Mouse (Mus musculus) stomach, postnatal 0 days (tissue): ENCODE results near the gene Sdk2. TPM values are rescaled to one million over a fixed set of nuclear protein-coding genes. Genes with fewer than 3 reads are reported as not detected.

Experiments
- ATAC-seq: fragments of 200-750 bp; cut with Nextera tagmentation; 2 replicates; pipeline ENCODE4 v1.8.0; 2017; ENCODE audit not compliant: low FRiP score, low TSS enrichment
- DNase-seq: peaks from one replicate; pipeline ENCODE4 v3.0.0-alpha.2; 2016; ENCODE audit warnings: low spot score
- H3K27ac ChIP-seq: fragments of 300-500 bp; sonication (generic); replicated peaks from 2 replicates; pipeline ENCODE4 v1.5.1; 2014; ENCODE audit warnings: mild to moderate bottlenecking, control low read depth
- H3K27me3 ChIP-seq: fragments of 300-500 bp; sonication (generic); 2 replicates; pipeline ENCODE4 v1.6.1; 2014; ENCODE audit warnings: low read length; ENCODE audit not compliant: control insufficient read depth, insufficient read depth
- H3K36me3 ChIP-seq: fragments of 300-500 bp; sonication (generic); 2 replicates; pipeline ENCODE4 v1.6.1; 2014; ENCODE audit warnings: low read length, mixed read lengths; ENCODE audit not compliant: control insufficient read depth, insufficient read depth
- H3K4me1 ChIP-seq: fragments of 300-500 bp; sonication (generic); replicated peaks from 2 replicates; pipeline ENCODE4 v1.6.1; 2014; ENCODE audit warnings: antibody characterized with exemption; ENCODE audit not compliant: control insufficient read depth, insufficient read depth
- H3K4me2 ChIP-seq: fragments of 300-500 bp; sonication (generic); replicated peaks from 2 replicates; pipeline ENCODE4 v1.6.1; 2014; ENCODE audit warnings: low read depth, mild to moderate bottlenecking, control low read depth, moderate library complexity
- H3K4me3 ChIP-seq: fragments of 300-500 bp; sonication (generic); 2 replicates; pipeline ENCODE4 v1.5.1; 2014; ENCODE audit warnings: low read depth, low read length, control low read depth
- H3K9ac ChIP-seq: fragments of 300-500 bp; sonication (generic); 2 replicates; pipeline ENCODE4 v1.6.1; 2014; ENCODE audit warnings: mild to moderate bottlenecking, low read length, control low read depth, mixed read lengths
- H3K9me3 ChIP-seq: fragments of 300-500 bp; sonication (generic); 2 replicates; pipeline ENCODE4 v1.6.1; 2016; ENCODE audit warnings: low read length; ENCODE audit not compliant: control insufficient read depth
- CTCF ChIP-seq: IDR thresholded peaks from 2 replicates; pipeline ENCODE4 v1.5.1; 2016; ENCODE audit warnings: antibody characterized with exemption, low read depth, mild to moderate bottlenecking, moderate library complexity
- EP300 ChIP-seq: optimal IDR thresholded peaks from 2 replicates; pipeline ENCODE3; 2016; ENCODE audit warnings: antibody characterized with exemption
- WGBS: fragments of 180-500 bp; shearing (Covaris S2); extraction: QIAGEN DNeasy Blood & Tissue Kit; methylation state at CpG from one replicate; pipeline ENCODE4 v1.1.7; 2014; 5-methylcytosine and 5-hydroxymethylcytosine counted together
- polyA plus RNA-seq: library from polyadenylated mRNA; unstranded; fragments of >200 nt; fragmentation: Nextera tagmentation; extraction: Ambion mirVana; gene quantifications from 2 replicates; pipeline ENCODE4 v1.2.1, GENCODE M21; 2015

Sdk2 gene
- polyA plus RNA-seq, 1 experiment from 2014 or later: 0.45 TPM

DNA sequence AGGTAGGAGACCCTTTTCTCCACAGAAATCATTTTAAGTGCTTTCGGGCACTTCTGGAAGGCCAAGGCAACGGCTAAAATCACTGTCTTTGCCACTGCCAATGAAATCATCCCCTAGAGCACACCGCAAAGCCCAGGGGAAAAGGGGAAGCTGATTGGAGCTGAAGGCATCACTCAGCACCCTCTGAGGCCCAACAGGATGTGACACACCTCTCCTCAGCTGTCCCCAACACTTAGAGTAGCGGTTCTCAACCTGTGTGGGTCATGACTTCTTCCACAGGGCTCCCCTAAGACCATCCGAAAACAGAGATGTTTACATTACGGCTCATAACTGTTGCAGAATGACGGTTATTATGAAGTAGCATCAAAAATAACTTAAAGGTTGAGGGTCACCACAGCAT lies 305.2 kb downstream of the Sdk2 start:
- no peak overlapping the region for H3K4me3 ChIP-seq
- DNase-seq (no peak), ATAC-seq (no peak)
- H3K27ac ChIP-seq: no peak overlapping the region
- H3K9me3 ChIP-seq: no peaks in the 10 kb centered on the region
- peaks cover 5% of the 10 kb centered on the region for H3K4me1 ChIP-seq
- H3K9ac ChIP-seq: no peak overlapping the region
- no peaks in the 10 kb centered on the region for H3K36me3 ChIP-seq
- 86% methylated on average over 7 of the region's 7 CpGs for WGBS
- no peaks in the 10 kb centered on the region for H3K27me3 ChIP-seq
- no peak overlapping the region for H3K4me2 ChIP-seq
- TF ChIP-seq CTCF (no peak), EP300 (no peak)

DNA sequence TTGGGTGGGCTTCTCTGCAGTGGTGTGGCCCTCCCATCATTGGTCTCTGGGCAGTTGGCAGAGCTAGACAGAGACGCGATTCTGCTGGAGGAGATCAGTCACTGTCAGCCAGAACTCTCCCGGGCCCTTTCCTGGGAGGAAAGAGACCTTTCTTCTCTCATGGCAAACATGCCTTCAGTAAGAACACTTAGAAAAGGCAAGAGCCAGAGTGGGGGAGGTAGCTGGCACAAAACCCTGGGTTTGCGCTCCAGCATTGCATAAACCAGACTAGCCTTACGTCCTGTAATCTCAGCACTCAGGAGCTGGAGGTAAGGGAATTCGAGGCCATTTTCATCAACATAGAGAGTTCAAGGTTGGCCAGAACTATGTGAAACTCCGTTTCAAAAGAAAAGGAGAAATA lies 306.4 kb downstream of the Sdk2 start:
- H3K4me3 ChIP-seq: no peak overlapping the region
- H3K9me3 ChIP-seq: no peaks in the 10 kb centered on the region
- no peaks in the 10 kb centered on the region for H3K36me3 ChIP-seq
- no peak for DNase-seq
- no peaks in the 10 kb centered on the region for H3K27me3 ChIP-seq
- no peak overlapping the region for H3K9ac ChIP-seq
- TF ChIP-seq EP300: no peak
- no peak for TF ChIP-seq CTCF
- 52% methylated on average over 7 of the region's 7 CpGs for WGBS
- H3K4me2 ChIP-seq: no peak overlapping the region
- no peak for ATAC-seq
- H3K4me1 ChIP-seq: no peaks in the 10 kb centered on the region
- no peak overlapping the region for H3K27ac ChIP-seq

DNA sequence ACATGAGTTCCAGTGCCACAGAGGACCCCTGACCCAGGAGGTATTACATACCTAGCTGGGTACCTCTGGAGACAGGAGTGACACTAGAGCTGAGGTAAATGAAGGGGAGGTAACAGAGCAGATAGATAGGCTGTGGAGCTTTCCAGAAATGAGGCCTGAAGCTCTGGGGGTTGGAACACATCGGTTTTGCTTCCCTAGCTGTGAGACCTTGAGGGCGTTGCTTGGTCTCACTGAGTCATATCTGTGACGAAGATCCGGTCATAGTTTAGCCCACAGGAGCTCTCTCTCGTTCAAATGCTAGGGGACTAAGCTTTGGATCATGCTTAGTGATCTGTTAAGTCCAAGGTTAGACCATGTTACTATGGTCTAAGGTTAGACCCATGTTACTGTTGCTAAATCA lies 308.0 kb downstream of the Sdk2 start:
- WGBS: 96% methylated on average over 5 of the region's 5 CpGs
- no peak overlapping the region for H3K4me3 ChIP-seq
- no peak overlapping the region for H3K27ac ChIP-seq
- H3K36me3 ChIP-seq: no peaks in the 10 kb centered on the region
- no peak for DNase-seq
- TF ChIP-seq CTCF (no peak), EP300 (no peak)
- no peak overlapping the region for H3K4me2 ChIP-seq
- H3K9me3 ChIP-seq: no peaks in the 10 kb centered on the region
- no peaks in the 10 kb centered on the region for H3K4me1 ChIP-seq
- ATAC-seq: no peak
- H3K9ac ChIP-seq: no peak overlapping the region
- no peaks in the 10 kb centered on the region for H3K27me3 ChIP-seq

- DNase-seq: no peak
- no peak for ATAC-seq
- Histone ChIP-seq H3K9me3 (no peaks in the 10 kb centered on the region), H3K9ac (no peak overlapping the region), H3K4me1 (peaks cover 3% of the 10 kb centered on the region; the same call in 1 of the 2 replicates), H3K4me3 (no peak overlapping the region), H3K36me3 (no peaks in the 10 kb centered on the region), H3K4me2 (no peak overlapping the region), H3K27me3 (no peaks in the 10 kb centered on the region), H3K27ac (no peak overlapping the region)
- TF ChIP-seq CTCF: no peak
- no peak for TF ChIP-seq EP300
- WGBS: 77% methylated on average over 12 of the region's 12 CpGs
Observed at GRCm38 (mm10) chr11:113756578-113756977, 310.3 kb downstream of the Sdk2 start.

DNA sequence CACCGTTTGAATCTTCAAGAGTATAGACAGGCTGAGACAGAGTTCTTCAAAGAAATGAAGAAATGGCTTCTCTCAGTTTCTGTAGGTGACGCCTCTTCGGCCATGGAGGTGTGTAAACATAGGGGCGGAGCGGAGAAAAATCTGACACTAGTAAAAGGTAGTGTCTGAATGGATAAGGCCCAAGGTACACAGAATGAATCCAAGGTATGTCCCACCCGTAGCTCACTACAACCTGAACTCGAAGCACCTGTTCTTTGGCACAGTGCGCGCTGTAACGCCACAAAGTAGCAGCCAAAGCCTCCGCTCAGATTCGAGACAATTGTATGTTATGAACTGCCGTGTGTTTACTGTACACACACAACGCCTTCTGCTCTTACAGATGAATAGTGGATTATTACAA lies 311.0 kb downstream of the Sdk2 start:
- peak overlapping the region; percentile 73 for H3K27ac ChIP-seq
- DNase-seq: peak; percentile 25
- 57% methylated on average over 14 of the region's 14 CpGs for WGBS
- H3K4me1 ChIP-seq: peaks cover 3% of the 10 kb centered on the region; the same call in 1 of the 2 replicates
- no peak for ATAC-seq
- H3K9ac ChIP-seq: no peak overlapping the region
- no peaks in the 10 kb centered on the region for H3K27me3 ChIP-seq
- no peaks in the 10 kb centered on the region for H3K36me3 ChIP-seq
- H3K4me3 ChIP-seq: no peak overlapping the region
- H3K9me3 ChIP-seq: no peaks in the 10 kb centered on the region
- TF ChIP-seq EP300: no peak
- TF ChIP-seq CTCF: no peak
- no peak overlapping the region for H3K4me2 ChIP-seq

- no peak overlapping the region for H3K4me2 ChIP-seq
- peaks cover 3% of the 10 kb centered on the region; the same call in 1 of the 2 replicates for H3K4me1 ChIP-seq
- peak overlapping the region; percentile 73 for H3K27ac ChIP-seq
- H3K9ac ChIP-seq: no peak overlapping the region
- TF ChIP-seq CTCF (no peak), EP300 (peak; percentile 61)
- ATAC-seq (no peak), DNase-seq (no peak)
- no peak overlapping the region for H3K4me3 ChIP-seq
- 50% methylated on average over 9 of the region's 9 CpGs for WGBS
- H3K27me3 ChIP-seq: no peaks in the 10 kb centered on the region
- H3K36me3 ChIP-seq: no peaks in the 10 kb centered on the region
- no peaks in the 10 kb centered on the region for H3K9me3 ChIP-seq
Observed at GRCm38 (mm10) chr11:113754845-113755244, 312.0 kb downstream of the Sdk2 start.
